Comparison of ENCODE assay signal across 10 mouse cellular contexts in genomic region chr2:121415103-121415502, GRCm38 (mm10). TPM values are rescaled to one million over a fixed set of nuclear protein-coding genes. Genes with fewer than 3 reads are reported as not detected.
DNase-seq lines count a peak whose midpoint lies in the region; ATAC-seq and TF ChIP-seq lines count a peak whose summit lies in the region.
"Had no signal": no experiment of that assay in that cellular context is flagged by ENCODE, and none has a peak within 500 bp of the region (broad histone marks: within the 10 kb centered on the region; RNA-seq: fewer than 3 reads in every experiment).

No protein-coding gene starts in this region.

- peak overlapping the region; percentile 100 for H3K27ac ChIP-seq in gastrocnemius, adult 2 months
- H3K27ac ChIP-seq in CH12.LX (ENCODE audit: insufficient read depth, low read depth) = no peak overlapping the region
- no peak overlapping the region for H3K27ac ChIP-seq in heart, postnatal 0 days (ENCODE audit: low read depth)
- no peak overlapping the region for H3K27ac ChIP-seq in liver, embryonic 16.5 days (ENCODE audit: low read length)

- dilution Hi-C loops in CH12.LX (cut with MboI; ENCODE audit: extremely low pct_ligation_motif_present, extremely low pct_unique_long_range_greater_than_20kb, low sequenced_read_pairs) = no loop called here

- peak overlapping the region; percentile 94 for H3K4me2 ChIP-seq in CH12.LX (ENCODE audit: insufficient read depth, low read depth, poor library complexity, severe bottlenecking)
- H3K4me2 ChIP-seq in heart, postnatal 0 days (ENCODE audit: low read depth, low read length) = peak overlapping the region; percentile 72
- peak overlapping the region; percentile 66 for H3K4me2 ChIP-seq in liver, embryonic 16.5 days (ENCODE audit: low read depth, low read length)

- no peak for ATAC-seq in heart, postnatal 0 days (ENCODE audit: insufficient read depth, low read depth)
- no peak for ATAC-seq in liver, embryonic 16.5 days (ENCODE audit: low read depth)

- TF ChIP-seq EP300 in CH12.LX (IDR thresholded peaks at IDR 0.05; ENCODE audit: low read length) = no peak
- TF ChIP-seq EP300 in heart, postnatal 0 days (IDR thresholded peaks at IDR 0.05; ENCODE audit: low read depth) = no peak

- no peak for TF ChIP-seq RAD21 in CH12.LX (IDR thresholded peaks at IDR 0.05; ENCODE audit: low read depth, low read length)

- H3K27me3 ChIP-seq in CH12.LX (replicated peaks) = no peaks in the 10 kb centered on the region
- no peaks in the 10 kb centered on the region for H3K27me3 ChIP-seq in heart, postnatal 0 days (ENCODE audit: control insufficient read depth, insufficient read depth, low read length)
- no peaks in the 10 kb centered on the region for H3K27me3 ChIP-seq in liver, embryonic 16.5 days (ENCODE audit: control insufficient read depth, insufficient read depth, low read depth, low read length)

- peak overlapping the region; percentile 86 for H3K4me3 ChIP-seq in gastrocnemius, adult 2 months
- H3K4me3 ChIP-seq in CH12.LX (replicated peaks in 1 of 3; ENCODE audit: low read depth in 2 of 3, low read length in 2 of 3, poor library complexity in 1 of 3) = peak overlapping the region; percentile 43 to 96 (median 72)
- peak overlapping the region; percentile 80 for H3K4me3 ChIP-seq in heart, postnatal 0 days (ENCODE audit: low read depth, low read length)
- H3K4me3 ChIP-seq in liver, embryonic 16.5 days (ENCODE audit: low read depth, low read length) = peak overlapping the region; percentile 35

- DNase-seq in gastrocnemius, adult 2 months = no peak
- no peak for DNase-seq in gastrocnemius, postnatal 36 days
- no peak for DNase-seq in CH12.LX (ENCODE audit: extremely low read depth)
- DNase-seq in heart, postnatal 0 days (ENCODE audit: low spot score) = no peak
- no peak for DNase-seq in retina, embryonic 14.5 days (ENCODE audit: low spot score)
- DNase-seq in adrenal gland, postnatal 25 days = no peak
- DNase-seq in adrenal gland, postnatal 10 days = no peak
- DNase-seq: B cell, adult 2 months had no signal

- TF ChIP-seq CTCF in gastrocnemius, adult 2 months (IDR thresholded peaks at IDR 0.05) = no peak
- TF ChIP-seq CTCF in CH12.LX (conservative IDR thresholded peaks at IDR 0.05 in 1 of 2, IDR thresholded peaks at IDR 0.05 in 1 of 2; ENCODE audit: low read depth in 2 of 2, low read length in 2 of 2) = no peak
- no peak for TF ChIP-seq CTCF in heart, postnatal 0 days (IDR thresholded peaks at IDR 0.05; ENCODE audit: low read depth)

- intact Hi-C loops in gastrocnemius, adult 2 months (cut with DNase I) = no loop called here
- intact Hi-C loops in gastrocnemius, postnatal 36 days (cut with DNase I) = loop anchor here (2.0 kb wide), 1 partner anchor 34 kb away; the partner anchor contains the start of gene Serf2

- H3K79me2 ChIP-seq in CH12.LX (replicated peaks; ENCODE audit: control insufficient read depth, extremely low read depth, insufficient read depth, poor library complexity, severe bottlenecking) = peaks cover 59% of the 10 kb centered on the region

- in situ Hi-C loops in CH12.LX (cut with MboI; ENCODE audit: low pct_ligation_motif_present, low pct_unique_long_range_greater_than_20kb, low sequenced_read_pairs) = no loop called here

- H3K9me3 ChIP-seq in CH12.LX (replicated peaks; ENCODE audit: low read length) = no peaks in the 10 kb centered on the region
- no peaks in the 10 kb centered on the region for H3K9me3 ChIP-seq in heart, postnatal 0 days (replicated peaks; ENCODE audit: control insufficient read depth, low read length)
- no peaks in the 10 kb centered on the region for H3K9me3 ChIP-seq in liver, embryonic 16.5 days (replicated peaks; ENCODE audit: control insufficient read depth, low read length)

- H3K9ac ChIP-seq in CH12.LX (ENCODE audit: insufficient read depth, low read depth) = peak overlapping the region; percentile 96; the same call in 1 of the 2 replicates
- peak overlapping the region; percentile 91 for H3K9ac ChIP-seq in heart, postnatal 0 days (replicated peaks; ENCODE audit: low read depth, low read length)
- no peak overlapping the region; the same call in 1 of the 2 replicates for H3K9ac ChIP-seq in liver, embryonic 16.5 days (ENCODE audit: low read depth, low read length)

- 33% methylated on average over 3 of the region's 3 CpGs for WGBS in heart, postnatal 0 days
- 23% methylated on average over 3 of the region's 3 CpGs for WGBS in liver, embryonic 16.5 days (ENCODE audit: insufficient replicate concordance)

- no peak for TF ChIP-seq POLR2A in CH12.LX (IDR thresholded peaks at IDR 0.05; ENCODE audit: low read depth, low read length)

- peaks cover 8 to 39% of the 10 kb centered on the region in 2 experiments for H3K36me3 ChIP-seq in CH12.LX (replicated peaks in 1 of 2; ENCODE audit: control insufficient read depth in 1 of 2, insufficient read depth in 1 of 2, low read length in 1 of 2)
- H3K36me3 ChIP-seq in heart, postnatal 0 days (replicated peaks; ENCODE audit: control insufficient read depth, insufficient read depth, low read length) = peaks cover 25% of the 10 kb centered on the region
- no peaks in the 10 kb centered on the region; the same call in 1 of the 2 replicates for H3K36me3 ChIP-seq in liver, embryonic 16.5 days (ENCODE audit: control insufficient read depth, insufficient read depth)

- peaks cover 8 to 54% of the 10 kb centered on the region in 2 experiments; a peak in 3 of 4 replicates for H3K4me1 ChIP-seq in CH12.LX (ENCODE audit: control insufficient read depth in 1 of 2, insufficient read depth in 2 of 2)
- H3K4me1 ChIP-seq in heart, postnatal 0 days (ENCODE audit: control insufficient read depth, insufficient read depth) = peaks cover 19% of the 10 kb centered on the region; the same call in 1 of the 2 replicates
- peaks cover 18% of the 10 kb centered on the region for H3K4me1 ChIP-seq in liver, embryonic 16.5 days (ENCODE audit: control insufficient read depth, low read depth, low read length)

TF ChIP-seq in CH12.LX, 34 proteins besides CTCF, POLR2A, EP300 and RAD21 (continues in another document):
- TF ChIP-seq SIN3A (IDR thresholded peaks at IDR 0.05; ENCODE audit: low read length) = 0 out of 2 replicates have a peak, but pooled peaks have one; percentile 14

RNA-seq across cellular contexts. Expression of gene Catsper2, which starts 1.5 kb away (rescaled TPM):
- 1 to 10 TPM; 1.6 to 2.8 TPM for total RNA-seq in gastrocnemius, adult 2 months (2021)
- 1 to 10 TPM; 1.7 to 2.0 TPM for total RNA-seq in gastrocnemius, postnatal 36 days (2021)
- total RNA-seq in CH12.LX (2012; rRNA removed) = 0.89 and 1.5 TPM in 2 replicates
- total RNA-seq in CH12.LX (2014; rRNA removed) = 1.2 and 2.2 TPM in 2 replicates
- polyA plus RNA-seq in CH12.LX (2012; ENCODE audit: insufficient read length, low read depth) = 1.8 TPM in 2 replicates
- 1.3 and 3.7 TPM in 2 replicates for total RNA-seq in heart, postnatal 0 days (2014; rRNA removed; ENCODE audit: low replicate concordance)
- 4.5 and 5.2 TPM in 2 replicates for polyA plus RNA-seq in heart, postnatal 0 days (2015; fragmentation: Nextera tagmentation; extraction: Ambion mirVana)
- 0.63 and 0.78 TPM in 2 replicates for polyA plus RNA-seq in liver, embryonic 16.5 days (2015; fragmentation: Nextera tagmentation; extraction: Ambion mirVana)
- 2.3 and 4.0 TPM in 2 replicates for total RNA-seq in adrenal gland, postnatal 25 days (2021)
- 1 to 10 TPM; 2.2 to 4.3 TPM for total RNA-seq in adrenal gland, postnatal 10 days (2021)

RNA-seq across cellular contexts. Expression of gene Pdia3, which starts 1.5 kb away (rescaled TPM):
- 10 to 100 TPM; 34.1 to 46.9 TPM for total RNA-seq in gastrocnemius, adult 2 months (2021)
- 10 to 100 TPM; 40.2 to 41.8 TPM for total RNA-seq in gastrocnemius, postnatal 36 days (2021)
- total RNA-seq in CH12.LX (2012; rRNA removed) (54.5 and 86.7 TPM in 2 replicates), CH12.LX (2014; rRNA removed) (169 and 184 TPM in 2 replicates)
- polyA plus RNA-seq in CH12.LX (2012; ENCODE audit: insufficient read length, low read depth) = 356 and 406 TPM in 2 replicates
- 35.6 and 44.2 TPM in 2 replicates for total RNA-seq in heart, postnatal 0 days (2014; rRNA removed; ENCODE audit: low replicate concordance)
- polyA plus RNA-seq in heart, postnatal 0 days (2015; fragmentation: Nextera tagmentation; extraction: Ambion mirVana) = 211 and 237 TPM in 2 replicates
- 302 and 304 TPM in 2 replicates for polyA plus RNA-seq in liver, embryonic 16.5 days (2015; fragmentation: Nextera tagmentation; extraction: Ambion mirVana)
- 377 and 379 TPM in 2 replicates for total RNA-seq in adrenal gland, postnatal 25 days (2021)
- total RNA-seq in adrenal gland, postnatal 10 days (2021) = 100 to 1,000 TPM; 285 to 303 TPM

RNA-seq across cellular contexts. Expression of gene Strc, which starts 28.1 kb away (rescaled TPM):
- under 1 TPM in 1 of 2 experiments, not detected in 1; 0.18 TPM for total RNA-seq in gastrocnemius, adult 2 months (2021)
- under 1 TPM in 1 of 2 experiments, not detected in 1; 0.08 TPM for total RNA-seq in gastrocnemius, postnatal 36 days (2021)
- 4.8 and 6.3 TPM in 2 replicates for total RNA-seq in CH12.LX (2012; rRNA removed)
- 1.6 and 2.0 TPM in 2 replicates for total RNA-seq in CH12.LX (2014; rRNA removed)
- polyA plus RNA-seq in CH12.LX (2012; ENCODE audit: insufficient read length, low read depth) = 6.2 and 9.2 TPM in 2 replicates
- not detected in 2 replicates for total RNA-seq in heart, postnatal 0 days (2014; rRNA removed; ENCODE audit: low replicate concordance)
- polyA plus RNA-seq in heart, postnatal 0 days (2015; fragmentation: Nextera tagmentation; extraction: Ambion mirVana) = not detected in 2 replicates
- not detected in 2 replicates for polyA plus RNA-seq in liver, embryonic 16.5 days (2015; fragmentation: Nextera tagmentation; extraction: Ambion mirVana)
- total RNA-seq in adrenal gland, postnatal 25 days (2021) = not detected in 2 replicates
- total RNA-seq in adrenal gland, postnatal 10 days (2021) = not detected

RNA-seq across cellular contexts. Expression of gene Ell3, which starts 29.0 kb away (rescaled TPM):
- not detected for total RNA-seq in gastrocnemius, adult 2 months (2021)
- total RNA-seq in gastrocnemius, postnatal 36 days (2021) = not detected
- 0.38 and 1.4 TPM in 2 replicates for total RNA-seq in CH12.LX (2012; rRNA removed)
- 2.1 and 2.3 TPM in 2 replicates for total RNA-seq in CH12.LX (2014; rRNA removed)
- 1.0 and 1.5 TPM in 2 replicates for polyA plus RNA-seq in CH12.LX (2012; ENCODE audit: insufficient read length, low read depth)
- total RNA-seq in heart, postnatal 0 days (2014; rRNA removed; ENCODE audit: low replicate concordance) = not detected in 2 replicates
- 0.36 and 0.55 TPM in 2 replicates for polyA plus RNA-seq in heart, postnatal 0 days (2015; fragmentation: Nextera tagmentation; extraction: Ambion mirVana)
- polyA plus RNA-seq in liver, embryonic 16.5 days (2015; fragmentation: Nextera tagmentation; extraction: Ambion mirVana) = 3.4 and 3.6 TPM in 2 replicates
- 0.49 TPM in 1 of 2 replicates, not detected in the other for total RNA-seq in adrenal gland, postnatal 25 days (2021)
- total RNA-seq in adrenal gland, postnatal 10 days (2021) = under 1 TPM; 0.18 to 0.66 TPM
- total RNA-seq: layer of hippocampus, postnatal 10 days had no signal

RNA-seq across cellular contexts. Expression of gene Serf2, which starts 33.9 kb away (rescaled TPM):
- total RNA-seq in gastrocnemius, adult 2 months (2021) = 100 to 1,000 TPM; 286 to 358 TPM
- 100 to 1,000 TPM; 310 to 311 TPM for total RNA-seq in gastrocnemius, postnatal 36 days (2021)
- 164 and 189 TPM in 2 replicates for total RNA-seq in CH12.LX (2012; rRNA removed)
- total RNA-seq in CH12.LX (2014; rRNA removed) = 116 TPM in 2 replicates
- 222 and 255 TPM in 2 replicates for polyA plus RNA-seq in CH12.LX (2012; ENCODE audit: insufficient read length, low read depth)
- total RNA-seq in heart, postnatal 0 days (2014; rRNA removed; ENCODE audit: low replicate concordance) = 1,358 and 1,465 TPM in 2 replicates
- polyA plus RNA-seq in heart, postnatal 0 days (2015; fragmentation: Nextera tagmentation; extraction: Ambion mirVana) = 616 and 625 TPM in 2 replicates
- polyA plus RNA-seq in liver, embryonic 16.5 days (2015; fragmentation: Nextera tagmentation; extraction: Ambion mirVana) = 209 and 224 TPM in 2 replicates
- total RNA-seq in adrenal gland, postnatal 25 days (2021) = 351 and 386 TPM in 2 replicates
- total RNA-seq in adrenal gland, postnatal 10 days (2021) = 100 to 1,000 TPM; 346 to 350 TPM

Comparison
In these comparisons a context has a peak if more than half of its experiments do, and no peak if none do; other contexts are left out.
1. H3K4me3 ChIP-seq: peak in every context shown above with its lines; median percentile 86 in gastrocnemius, adult 2 months; 80 in heart, postnatal 0 days; 72 in CH12.LX; 35 in liver, embryonic 16.5 days.